Mouse (Mus musculus) heart, postnatal 0 days (tissue): Measurements from ENCODE around the gene Srpk2. TPM values are rescaled to one million over a fixed set of nuclear protein-coding genes. Genes with fewer than 3 reads are reported as not detected.

Experiments
- ATAC-seq: fragments of 200-750 bp; cut with Nextera tagmentation; 2 replicates; pipeline ENCODE4 v1.8.0; 2017; ENCODE audit warnings: low read depth, moderate number of reproducible peaks, moderate library complexity; ENCODE audit not compliant: insufficient read depth
- DNase-seq: peaks from one replicate; pipeline ENCODE4 v3.0.0-alpha.2; 2016; ENCODE audit warnings: low spot score
- H3K27ac ChIP-seq: fragments of 300-500 bp; sonication (generic); 2 replicates; pipeline ENCODE4 v1.5.1; 2014; ENCODE audit warnings: low read depth, mild to moderate bottlenecking
- H3K27me3 ChIP-seq: fragments of 300-500 bp; sonication (generic); 2 replicates; pipeline ENCODE4 v1.6.1; 2014; ENCODE audit warnings: low read length, mixed read lengths; ENCODE audit not compliant: control insufficient read depth, insufficient read depth
- H3K36me3 ChIP-seq: fragments of 300-500 bp; sonication (generic); replicated peaks from 2 replicates; pipeline ENCODE4 v1.6.1; 2014; ENCODE audit warnings: low read length, mixed read lengths; ENCODE audit not compliant: control insufficient read depth, insufficient read depth
- H3K4me1 ChIP-seq: fragments of 300-500 bp; sonication (generic); 2 replicates; pipeline ENCODE4 v1.6.1; 2014; ENCODE audit warnings: antibody characterized with exemption; ENCODE audit not compliant: control insufficient read depth, insufficient read depth
- H3K4me2 ChIP-seq: fragments of 300-500 bp; sonication (generic); 2 replicates; pipeline ENCODE4 v1.6.1; 2014; ENCODE audit warnings: low read depth, mild to moderate bottlenecking, low read length, moderate library complexity
- H3K4me3 ChIP-seq: fragments of 300-500 bp; sonication (generic); 2 replicates; pipeline ENCODE4 v1.5.1; 2014; ENCODE audit warnings: low read depth, low read length
- H3K9ac ChIP-seq: fragments of 300-500 bp; sonication (generic); replicated peaks from 2 replicates; pipeline ENCODE4 v1.6.1; 2014; ENCODE audit warnings: low read depth, low read length, mixed read lengths
- H3K9me3 ChIP-seq: fragments of 300-500 bp; sonication (generic); replicated peaks from 2 replicates; pipeline ENCODE4 v1.6.1; 2016; ENCODE audit warnings: low read length; ENCODE audit not compliant: control insufficient read depth
- CTCF ChIP-seq: IDR thresholded peaks from 2 replicates; pipeline ENCODE4 v1.5.1; 2016; ENCODE audit warnings: antibody characterized with exemption, control low read depth, low read depth
- EP300 ChIP-seq: IDR thresholded peaks from 2 replicates; pipeline ENCODE4 v1.6.1; 2016; ENCODE audit warnings: antibody characterized with exemption, low read depth
- WGBS: fragments of 180-500 bp; shearing (Covaris S2); extraction: QIAGEN DNeasy Blood & Tissue Kit; methylation state at CpG from one replicate; pipeline ENCODE4 v1.1.7; 2014; 5-methylcytosine and 5-hydroxymethylcytosine counted together
- polyA plus RNA-seq: library from polyadenylated mRNA; unstranded; fragments of >200 nt; fragmentation: Nextera tagmentation; extraction: Ambion mirVana; gene quantifications from 2 replicates; pipeline ENCODE4 v1.2.1, GENCODE M21; 2015
- total RNA-seq: library from RNA; depleted of rRNA; stranded (reverse); fragments of >200 nt; gene quantifications from 2 replicates; pipeline ENCODE4 v1.2.3, GENCODE M21; 2014; ENCODE audit warnings: low replicate concordance; rRNA removed

The Srpk2 gene
- total RNA-seq (14.7 and 34.9 TPM in 2 replicates), polyA plus RNA-seq (49.1 and 52.9 TPM in 2 replicates)

DNA sequence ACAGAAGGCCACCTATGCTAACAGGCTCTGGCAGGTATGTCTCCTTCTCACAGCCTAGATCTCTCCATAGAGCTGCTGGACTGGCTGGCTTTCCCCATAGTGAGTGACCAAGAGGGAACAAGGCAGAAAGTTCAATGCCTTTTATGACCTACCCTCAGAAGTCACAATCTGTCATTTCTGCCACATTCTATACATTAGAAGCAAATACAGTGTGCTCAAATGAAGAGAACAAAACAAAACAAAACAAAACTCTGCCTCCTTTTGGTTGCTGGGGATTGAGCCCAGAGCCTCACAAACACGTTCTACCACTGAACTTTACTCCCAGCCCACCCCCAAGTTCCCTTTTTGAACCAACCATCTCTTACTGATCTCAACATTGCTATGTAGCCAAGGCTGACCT, at the start of gene Srpk2:
Gene Srpk2, minus strand, starts transcription at position 101 of the 400 bp plus-strand sequence.
- Histone ChIP-seq H3K27ac (no peak within 1 kb of the TSS), H3K4me3 (no peak within 1 kb of the TSS), H3K9me3 (no peaks in the 10 kb centered on the region), H3K4me1 (no peaks in the 10 kb centered on the region), H3K27me3 (no peaks in the 10 kb centered on the region), H3K9ac (no peak within 1 kb of the TSS), H3K36me3 (no peaks in the 10 kb centered on the region), H3K4me2 (no peak within 1 kb of the TSS)
- WGBS, result 59% methylated on average over 1 of the region's 1 CpGs
- no peak for ATAC-seq
- no peak for TF ChIP-seq EP300
- no peak for TF ChIP-seq CTCF
- no peak for DNase-seq

DNA sequence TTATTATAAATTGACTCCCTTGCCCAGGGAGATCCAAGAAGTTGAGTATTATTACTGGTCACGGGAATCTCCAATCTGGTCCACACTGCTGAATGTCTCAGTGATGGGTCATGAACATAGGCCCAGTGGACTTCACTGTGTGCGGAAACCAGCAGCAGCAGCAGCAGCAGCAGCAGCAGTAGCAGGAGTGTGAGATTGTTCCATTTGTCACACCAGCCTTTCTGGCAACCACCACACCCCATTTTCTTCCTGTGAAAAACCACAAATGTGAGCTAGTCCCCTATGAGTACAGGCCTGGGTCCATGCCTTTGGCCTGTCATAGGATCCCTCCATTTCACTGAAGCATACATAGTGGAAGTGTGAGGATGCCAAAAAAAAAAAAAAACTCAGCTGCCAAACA, 37.5 kb upstream of the Srpk2 start:
- Histone ChIP-seq H3K27ac (no peak overlapping the region), H3K9me3 (no peaks in the 10 kb centered on the region; the same call in 1 of the 2 replicates), H3K4me2 (no peak overlapping the region), H3K36me3 (no peaks in the 10 kb centered on the region), H3K27me3 (no peaks in the 10 kb centered on the region), H3K4me3 (no peak overlapping the region), H3K4me1 (no peaks in the 10 kb centered on the region), H3K9ac (no peak overlapping the region)
- no peak for ATAC-seq
- TF ChIP-seq CTCF (no peak), EP300 (no peak)
- no peak for DNase-seq
- WGBS, result 90% methylated on average over 2 of the region's 2 CpGs

DNA sequence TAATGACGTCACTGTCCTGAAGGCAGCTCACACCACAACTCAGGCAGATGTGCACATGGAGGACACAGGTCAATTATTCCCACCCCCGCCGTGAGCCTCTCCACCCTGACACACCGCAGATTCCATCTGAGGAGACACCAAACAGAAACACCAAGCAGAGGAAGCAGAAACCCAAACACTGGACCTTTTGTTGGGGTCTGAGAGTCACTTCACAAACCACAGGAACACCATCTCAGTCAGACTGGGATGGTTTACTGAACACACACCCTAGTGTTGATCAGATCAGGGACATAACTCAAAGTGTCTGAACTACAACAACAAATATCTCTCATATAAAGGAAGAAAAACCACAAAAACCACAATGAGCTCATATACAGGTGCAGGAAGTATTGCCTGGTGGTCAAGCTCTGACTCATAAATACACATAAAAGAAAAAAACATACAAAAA, 34.5 kb upstream of the Srpk2 start:
- Histone ChIP-seq H3K4me2 (no peak overlapping the region), H3K9ac (no peak overlapping the region), H3K27me3 (no peaks in the 10 kb centered on the region), H3K27ac (no peak overlapping the region), H3K4me1 (no peaks in the 10 kb centered on the region), H3K36me3 (no peaks in the 10 kb centered on the region), H3K4me3 (no peak overlapping the region), H3K9me3 (no peaks in the 10 kb centered on the region)
- TF ChIP-seq EP300 (no peak), CTCF (no peak)
- DNase-seq (no peak), ATAC-seq (no peak)
- 81% methylated on average over 4 of the region's 4 CpGs for WGBS

DNA sequence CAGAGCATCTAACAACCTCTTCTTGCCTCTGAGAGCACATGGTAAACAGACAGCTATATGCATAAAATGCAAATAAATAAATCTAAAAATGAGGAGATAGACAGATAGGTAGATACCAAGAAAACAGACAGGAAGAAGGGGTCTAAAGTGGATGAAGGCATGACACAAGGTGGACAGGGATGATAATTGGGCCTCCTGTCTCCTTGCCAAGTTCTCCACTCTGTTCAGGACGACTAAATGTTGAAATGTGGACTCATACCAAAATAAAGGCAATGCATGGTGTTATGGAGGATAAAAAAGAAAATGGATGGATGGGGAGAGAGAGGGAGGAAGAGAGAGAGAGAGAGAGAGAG, 33.7 kb upstream of the Srpk2 start:
- Histone ChIP-seq H3K4me3 (no peak overlapping the region), H3K9me3 (no peaks in the 10 kb centered on the region), H3K4me2 (no peak overlapping the region), H3K27ac (no peak overlapping the region), H3K27me3 (no peaks in the 10 kb centered on the region), H3K36me3 (no peaks in the 10 kb centered on the region), H3K9ac (no peak overlapping the region), H3K4me1 (no peaks in the 10 kb centered on the region)
- no peak for DNase-seq
- no peak for ATAC-seq
- WGBS, result 50% methylated on average over 1 of the region's 1 CpGs
- TF ChIP-seq CTCF (no peak), EP300 (no peak)

GRCm38 (mm10) chr5:23717469-23718181, 33.2 kb upstream of the Srpk2 start:
- Histone ChIP-seq H3K27ac (no peak overlapping the region), H3K27me3 (no peaks in the 10 kb centered on the region), H3K4me2 (no peak overlapping the region), H3K4me3 (no peak overlapping the region), H3K9ac (no peak overlapping the region), H3K4me1 (peaks cover 4% of the 10 kb centered on the region; the same call in 1 of the 2 replicates), H3K9me3 (no peaks in the 10 kb centered on the region), H3K36me3 (no peaks in the 10 kb centered on the region)
- no peak for DNase-seq
- WGBS, result 52% methylated on average over 3 of the region's 3 CpGs
- no peak for ATAC-seq
- TF ChIP-seq CTCF (no peak), EP300 (no peak)
